Mouse (Mus musculus): ENCODE data around the gene Lgi4.

DNA sequence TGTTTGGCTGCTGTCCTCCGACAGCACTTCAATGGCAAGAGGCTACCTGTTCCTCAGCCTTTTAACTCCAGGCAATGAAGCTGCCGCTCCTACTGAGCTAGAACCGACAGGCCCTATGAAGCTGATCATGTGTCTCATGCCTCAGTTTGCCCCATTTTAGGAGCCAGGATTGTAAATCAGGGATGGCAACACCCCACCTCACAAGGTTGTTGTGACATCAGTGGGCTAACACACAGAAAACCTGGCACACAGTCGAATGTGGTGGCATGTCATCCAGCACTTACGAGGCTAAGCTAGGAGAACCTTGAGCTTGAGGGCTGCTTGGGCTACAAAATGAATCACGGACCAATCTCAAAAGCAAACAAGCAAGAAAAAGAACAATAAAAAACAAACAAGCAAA, 931 bp upstream of the Lgi4 start:
- TF ChIP-seq CTCF (IDR thresholded peaks at IDR 0.05; ENCODE audit: low read depth, low read length) (no peak), GATA1 (IDR thresholded peaks at IDR 0.05; ENCODE audit: borderline replicate concordance, low read length) (no peak), POLR2AphosphoS5 (IDR thresholded peaks at IDR 0.05; ENCODE audit: insufficient replicate concordance, low read depth, low read length) (no peak), TAL1 (conservative IDR thresholded peaks at IDR 0.05; ENCODE audit: low read depth, low read length) (no peak), GATA2 (IDR thresholded peaks at IDR 0.05; ENCODE audit: borderline replicate concordance, low read depth, low read length) (no peak)
